Mouse (Mus musculus) ES-Bruce4 (cell line): ENCODE data around the gene Sla2.

Experiments
- CTCF ChIP-seq: IDR thresholded peaks from one replicate; pipeline ENCODE4 v1.8.1; 2011; ENCODE audit warnings: low read depth, low read length
- POLR2A ChIP-seq: IDR thresholded peaks from one replicate; pipeline ENCODE4 v1.8.1; 2011; ENCODE audit warnings: low read length; ENCODE audit not compliant: insufficient read depth

GRCm38 (mm10) chr2:156898374-156898773 lies 11.4 kb upstream of the Sla2 start:
- TF ChIP-seq CTCF (no peak), POLR2A (no peak)
